Mouse (Mus musculus): Measurements from ENCODE around the gene Sorcs3.

DNA sequence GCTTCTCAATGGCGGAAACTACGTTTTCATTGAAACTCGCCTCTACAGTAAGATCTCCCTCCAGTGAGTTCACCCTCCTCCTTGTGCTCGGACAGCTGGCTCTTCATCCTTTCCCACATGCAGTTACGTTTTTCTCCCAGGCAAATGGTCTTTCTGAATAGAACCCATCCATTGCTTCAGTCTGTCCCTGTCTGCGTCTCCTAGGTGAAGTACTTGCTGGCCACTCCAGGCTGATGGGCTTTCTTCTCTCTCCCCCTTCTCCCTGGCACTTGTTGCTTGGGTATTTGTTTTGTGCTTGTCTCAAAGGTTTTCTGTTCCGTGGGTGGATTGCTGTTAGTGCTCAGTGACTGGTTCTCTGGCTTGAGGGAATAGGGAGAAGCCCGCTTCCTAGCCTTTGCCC, 122.3 kb downstream of the Sorcs3 start:
- TF ChIP-seq CTCF (IDR thresholded peaks at IDR 0.05; ENCODE audit: extremely low read depth, insufficient read length, insufficient replicate concordance, low read depth, low read length) (no peak), POLR2A (IDR thresholded peaks at IDR 0.05; ENCODE audit: low read depth, low read length) (no peak)
